Mouse (Mus musculus) left cerebral cortex, adult 11 months (tissue): ENCODE data around the gene Hspb11.
A peak's percentile ranks its signal among the peaks of the same experiment; 100 is the strongest.

Experiments used
- DNase-seq: peaks from one replicate; pipeline ENCODE4 v3.0.0; 2022; ENCODE audit warnings: low spot score

The Hspb11 gene

DNA sequence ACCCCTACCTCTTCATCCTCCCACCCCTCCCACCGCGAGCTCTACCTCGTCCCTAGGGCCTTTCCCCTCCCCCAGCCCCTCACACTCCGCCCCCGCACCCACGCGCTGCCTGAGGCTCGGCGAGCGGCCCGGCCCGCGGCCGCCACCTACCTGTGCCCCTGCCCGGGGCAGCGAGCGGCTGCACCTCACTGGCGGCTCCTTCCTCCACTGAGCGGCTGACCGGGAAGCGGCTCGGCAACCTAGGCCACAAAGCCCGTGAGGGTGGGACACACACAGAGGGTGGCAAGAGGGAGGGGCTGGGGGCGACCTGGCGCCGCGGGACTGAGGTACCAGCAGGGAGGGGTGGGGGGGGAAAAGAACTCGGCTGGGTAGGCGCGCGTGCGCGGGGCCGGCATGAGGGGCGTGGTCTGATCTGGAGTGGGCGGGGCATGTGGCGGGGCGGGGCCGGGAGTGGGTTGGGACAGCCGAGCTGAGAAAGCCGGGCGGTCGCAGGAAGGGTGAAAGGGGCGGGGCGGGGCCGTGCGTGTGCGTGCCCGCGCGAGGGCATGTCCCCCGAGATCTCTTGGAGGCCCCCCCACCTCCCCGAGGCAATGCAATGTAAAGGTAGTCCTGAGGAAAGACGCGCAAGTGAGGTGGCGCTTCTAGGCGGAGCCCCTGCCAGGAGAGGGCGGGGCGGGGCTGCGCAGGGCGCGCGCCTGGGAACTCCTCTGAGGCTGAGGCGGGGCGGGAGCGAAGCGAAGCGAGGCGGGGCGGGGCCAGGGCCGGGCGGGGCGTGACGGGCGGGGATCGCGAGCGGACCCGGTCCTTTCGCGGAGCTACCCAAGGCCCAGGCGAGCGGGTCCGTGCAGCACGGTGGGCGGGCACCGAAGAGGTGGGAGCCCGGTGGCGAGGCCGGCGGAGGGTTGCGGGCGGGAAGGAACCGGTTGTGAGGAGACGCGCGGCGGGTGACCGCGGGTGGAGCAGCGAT, at the start of gene Hspb11, which contains the start of gene Lrrc42:
Gene Hspb11, plus strand, starts transcription at position 469 of the 967 bp plus-strand sequence.
Gene Lrrc42, minus strand, starts transcription at position 408 of the 967 bp plus-strand sequence.
- DNase-seq, result peak; percentile 89

DNA sequence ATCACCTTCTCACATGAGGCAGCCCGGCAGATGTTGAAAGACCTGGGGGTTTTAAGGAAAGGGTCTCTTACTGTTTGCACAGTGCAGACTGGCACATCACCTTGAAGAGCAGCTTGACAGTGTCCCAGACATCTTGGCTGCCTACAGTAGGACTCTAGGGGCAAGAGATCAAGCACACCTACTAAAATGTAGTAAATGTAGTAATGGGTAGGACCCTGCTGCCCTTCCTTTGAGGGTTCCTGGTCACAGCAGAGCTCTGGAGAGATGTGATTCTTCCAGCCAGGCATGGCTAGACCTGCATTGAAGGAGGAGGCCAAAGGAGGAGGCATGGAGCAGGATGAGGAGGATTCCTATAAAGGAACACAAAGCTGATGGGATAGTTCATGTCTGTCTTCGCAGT, 46.4 kb upstream of the Hspb11 start:
- no peak for DNase-seq

GRCm38 (mm10) chr4:107208880-107209279, 44.5 kb upstream of the Hspb11 start, which contains the start of gene Ldlrad1:
Gene Ldlrad1, plus strand, starts transcription at chr4:107209180.
- no peak for DNase-seq

DNA sequence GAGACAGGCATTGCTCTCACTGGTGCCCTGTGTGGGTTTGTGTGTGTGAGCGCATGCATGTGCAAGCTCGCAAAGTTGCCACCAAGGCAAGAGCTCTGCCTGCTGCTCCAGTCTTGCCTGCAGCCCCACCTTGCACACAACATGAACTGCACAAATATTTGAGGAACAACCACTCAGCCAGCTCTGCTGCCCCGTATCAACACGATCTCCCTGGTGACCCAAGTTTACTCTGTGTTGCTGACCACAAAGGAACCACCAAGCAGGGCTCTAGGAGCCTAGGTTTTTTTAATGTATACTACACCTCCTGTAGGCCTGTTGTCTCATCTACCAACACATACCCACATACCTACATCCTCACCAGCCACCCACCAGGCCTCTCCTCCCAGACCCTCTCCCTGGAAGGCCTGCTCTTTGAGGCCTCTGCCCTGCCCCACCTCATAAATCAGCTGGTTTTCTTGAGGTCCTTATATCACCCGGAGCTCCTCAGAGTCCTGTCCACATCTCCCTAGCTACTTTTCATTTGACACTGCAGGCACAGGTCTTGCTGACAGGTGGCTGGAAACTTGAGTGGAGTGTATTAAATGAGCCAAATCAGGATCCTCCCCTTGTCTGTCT, 42.8 kb upstream of the Hspb11 start:
- no peak for DNase-seq

- no peak for DNase-seq
These were observed 41.9 kb upstream of the Hspb11 start for GRCm38 (mm10) chr4:107211465-107211864.

GRCm38 (mm10) chr4:107211936-107212335, 41.5 kb upstream of the Hspb11 start:
- DNase-seq, result no peak

GRCm38 (mm10) chr4:107213279-107214011, 39.9 kb upstream of the Hspb11 start:
- DNase-seq, result no peak

- no peak for DNase-seq
These were observed 35.8 kb upstream of the Hspb11 start for GRCm38 (mm10) chr4:107217574-107217973.

DNA sequence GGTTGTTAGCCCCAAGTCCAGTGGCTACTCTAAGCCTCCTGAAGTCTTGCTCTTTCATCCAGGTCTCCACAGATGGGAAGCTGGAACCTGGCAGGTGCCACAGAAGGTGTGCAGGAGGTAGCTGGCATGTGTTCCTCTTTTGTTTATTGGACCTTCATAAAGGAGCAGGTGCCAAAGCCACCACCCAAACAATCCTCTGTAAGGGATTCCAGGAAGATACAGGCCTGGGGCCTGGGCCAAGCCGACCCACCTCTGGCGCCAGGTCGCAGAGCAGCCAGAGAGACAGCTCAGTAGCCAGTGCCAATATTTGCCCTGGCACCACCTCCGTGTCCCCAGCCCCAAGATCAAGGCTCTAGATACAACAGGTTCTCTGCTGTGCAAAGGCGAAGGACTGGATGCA, 31.9 kb upstream of the Hspb11 start:
- no peak for DNase-seq

- DNase-seq, result no peak
These were observed 29.9 kb upstream of the Hspb11 start for GRCm38 (mm10) chr4:107223225-107224204.

- DNase-seq, result no peak
These were observed 27.1 kb upstream of the Hspb11 start for GRCm38 (mm10) chr4:107226313-107226712.

DNA sequence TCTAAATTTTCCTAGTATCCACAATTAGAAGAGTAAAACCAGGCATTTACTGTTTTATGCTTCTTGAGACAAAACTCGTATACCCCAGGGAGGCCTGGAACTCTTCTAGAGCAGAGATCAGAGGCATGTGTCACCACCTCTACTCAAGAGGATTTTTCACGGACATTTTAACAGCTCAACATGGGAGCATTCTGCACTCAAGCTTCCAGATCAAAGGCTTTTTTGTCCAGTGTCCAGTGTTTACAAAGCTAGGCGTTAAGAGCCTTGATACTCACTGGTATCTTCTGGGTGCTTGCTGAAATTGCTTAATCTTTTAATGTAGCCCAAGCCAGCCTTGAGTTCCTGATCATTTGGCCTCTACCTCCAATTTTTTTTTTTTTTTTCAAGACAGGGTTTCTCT, 21.2 kb upstream of the Hspb11 start:
- no peak for DNase-seq

DNA sequence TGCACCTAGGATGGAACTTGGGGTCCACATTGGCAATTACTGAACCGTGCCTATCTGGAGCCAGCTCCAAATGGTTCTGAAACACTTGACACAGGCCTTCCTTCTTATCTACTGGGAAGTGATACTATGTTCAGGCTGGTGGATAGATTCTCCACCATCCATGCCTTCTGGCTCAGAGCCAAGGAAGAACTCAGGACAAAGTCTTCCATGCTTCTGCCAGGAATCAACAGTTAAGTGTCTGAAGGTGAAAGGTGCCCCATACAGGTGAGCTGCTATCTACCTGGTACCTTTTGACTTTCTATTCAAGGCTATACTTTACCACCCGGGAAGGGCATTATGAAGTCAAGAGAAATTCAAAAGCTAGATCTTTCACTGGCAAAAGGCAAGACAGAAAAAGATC, 15.1 kb upstream of the Hspb11 start:
- DNase-seq, result no peak

DNA sequence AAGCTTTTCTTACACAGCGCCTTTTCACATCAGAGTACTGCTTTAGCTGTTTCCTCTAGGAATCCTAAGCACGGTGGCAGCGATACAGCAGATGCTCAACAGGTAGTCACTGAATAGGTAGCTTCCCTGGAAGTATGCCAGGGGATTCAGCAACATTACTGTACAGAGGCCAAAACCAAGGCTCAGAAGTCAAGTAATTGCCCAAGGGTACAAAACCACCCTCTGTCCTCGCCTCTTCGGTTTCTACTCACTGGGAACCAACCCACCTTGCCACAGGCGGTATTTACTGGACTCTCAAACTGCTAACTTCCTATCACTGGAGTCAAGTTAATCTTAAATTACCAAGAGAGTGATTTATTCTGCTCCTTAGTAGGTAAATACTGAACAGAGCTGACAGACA, 13.2 kb upstream of the Hspb11 start:
- DNase-seq, result no peak

GRCm38 (mm10) chr4:107243365-107244333, 9.7 kb upstream of the Hspb11 start:
- DNase-seq, result no peak

DNA sequence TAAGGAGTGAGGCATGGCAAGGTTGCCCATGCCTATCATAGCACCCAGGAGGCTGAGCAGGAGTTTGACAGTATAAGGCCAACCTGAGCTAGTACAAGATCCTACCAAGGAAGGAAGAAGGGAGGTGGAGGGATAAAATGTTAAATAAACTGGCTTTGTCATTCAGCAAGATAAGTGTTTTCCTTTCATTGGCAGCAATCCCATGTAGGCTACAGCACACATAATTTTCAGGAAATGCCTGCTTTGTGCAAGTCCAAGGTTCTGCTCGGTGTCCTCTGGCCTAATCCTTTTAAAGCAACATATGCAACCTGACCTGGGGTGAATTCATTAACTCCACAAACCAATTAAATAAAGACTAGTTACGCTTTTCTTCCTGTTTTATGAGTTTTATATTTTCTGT, 8.0 kb upstream of the Hspb11 start:
- DNase-seq, result no peak

DNA sequence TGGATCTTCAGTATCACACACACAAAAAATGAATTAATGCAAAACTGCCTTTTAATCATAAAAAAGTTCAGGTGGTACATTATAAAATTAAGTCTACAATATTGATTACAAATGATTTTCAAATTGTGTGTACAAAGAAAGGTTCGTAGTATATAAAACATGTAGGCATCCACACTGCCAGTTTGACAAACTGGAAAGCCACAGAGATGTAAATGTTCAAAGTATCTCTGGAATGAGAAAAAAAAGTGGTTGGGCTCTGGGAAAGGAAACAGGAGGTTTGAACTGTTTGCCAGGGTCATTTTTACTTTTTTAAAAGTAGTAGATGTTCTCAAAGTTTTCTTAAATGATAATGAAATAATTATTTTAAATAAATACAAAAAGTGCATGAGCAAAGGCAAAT, 7.4 kb upstream of the Hspb11 start:
- no peak for DNase-seq

DNA sequence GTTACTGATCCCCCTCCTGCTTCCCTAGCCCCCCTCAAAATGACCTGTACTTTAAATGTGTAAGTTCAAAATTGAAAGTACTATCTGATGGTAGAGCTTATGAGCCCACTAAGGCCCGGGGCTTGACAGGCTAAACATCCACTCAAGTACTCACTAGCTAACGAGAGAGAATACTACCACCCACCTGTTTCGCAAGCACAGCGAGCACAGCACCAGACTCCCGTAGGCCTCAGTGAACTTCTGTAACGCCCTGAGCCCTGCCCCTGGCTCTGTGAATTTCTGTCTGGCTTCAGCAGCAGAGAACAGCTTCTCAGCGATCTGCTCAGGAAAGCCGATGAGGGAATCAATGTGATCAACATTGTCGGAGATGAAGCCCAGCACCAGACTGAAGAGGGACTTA, 6.3 kb upstream of the Hspb11 start:
- no peak for DNase-seq

- DNase-seq, result no peak
These were observed 5.3 kb upstream of the Hspb11 start for GRCm38 (mm10) chr4:107248061-107248460.

DNA sequence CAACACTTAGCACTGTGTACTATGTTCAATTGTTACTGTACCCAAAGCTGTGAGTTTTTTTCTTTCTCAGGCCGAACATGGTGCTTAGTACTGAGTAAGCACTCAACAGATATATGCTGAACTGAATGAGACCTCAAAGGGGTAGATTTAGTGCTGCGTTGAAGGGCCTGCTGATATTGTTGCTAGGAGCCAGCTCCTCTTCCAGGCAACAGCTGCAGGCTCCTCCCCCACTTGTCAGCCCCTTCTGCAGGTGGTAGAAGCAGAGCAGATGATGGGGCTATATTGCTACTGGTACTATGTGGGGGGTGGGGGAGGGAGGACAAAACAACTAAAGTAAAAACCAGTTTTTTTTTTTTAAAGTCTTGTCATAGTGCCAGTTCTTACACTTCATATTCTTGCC, 3.9 kb upstream of the Hspb11 start:
- DNase-seq, result no peak
